Mouse (Mus musculus) 3T3-L1 (cell line): ENCODE measurements around the gene Olfr585.

Experiments
- DNase-seq: peaks from one replicate; pipeline ENCODE4 v3.0.0-alpha.2; 2015; ENCODE audit warnings: low read depth, low spot score

The Olfr585 gene

GRCm38 (mm10) chr7:103097420-103097819 is at the start of gene Olfr585:
Gene Olfr585, plus strand, starts transcription at chr7:103097720.
- DNase-seq = no peak

DNA sequence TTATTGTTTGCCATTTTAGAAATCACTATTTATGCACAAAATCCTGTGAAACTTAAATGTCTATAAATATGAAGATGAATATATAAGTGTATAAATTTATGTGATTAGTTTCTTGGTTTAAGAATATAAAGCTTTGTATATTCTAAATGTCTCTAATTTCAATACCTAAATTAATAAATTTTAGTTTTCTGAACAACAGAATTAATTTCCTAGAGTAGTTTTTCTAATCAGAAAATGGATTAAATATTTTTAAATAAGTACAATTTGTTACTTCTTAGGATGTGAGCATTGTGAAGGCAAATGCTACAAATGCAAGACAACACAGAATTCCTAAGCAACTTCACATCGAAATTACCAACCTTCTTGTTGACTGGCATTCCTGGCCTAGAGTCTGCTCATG is 46.5 kb upstream of the Olfr585 start, which contains the start of gene Olfr583:
Gene Olfr583 (plus strand): TSS at position 301 of the 400 bp plus-strand sequence.
- DNase-seq = no peak

GRCm38 (mm10) chr7:103081585-103081984 is 15.9 kb upstream of the Olfr585 start, which contains the start of gene Olfr584:
Gene Olfr584, plus strand, starts transcription at chr7:103081885.
- DNase-seq = no peak

DNA sequence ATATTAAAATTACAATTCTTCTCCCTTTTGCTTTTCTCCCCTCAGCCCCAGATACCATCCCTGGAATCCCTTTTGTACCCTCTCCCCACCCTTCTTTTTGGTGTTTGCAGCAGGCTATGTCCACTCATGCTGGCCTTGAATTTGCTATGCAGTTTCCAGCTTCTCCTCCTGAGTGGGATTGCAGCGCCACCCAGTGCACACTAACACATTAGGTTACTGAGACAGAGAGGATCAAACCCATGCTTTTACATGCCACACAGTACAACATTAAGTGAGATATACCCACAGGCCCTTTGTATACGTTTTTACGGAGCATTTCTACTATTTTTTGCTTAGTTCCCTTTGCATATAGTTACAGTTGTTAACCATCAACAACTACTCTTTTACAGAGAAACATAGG is 21.9 kb downstream of the Olfr585 start:
- no peak for DNase-seq

GRCm38 (mm10) chr7:103125538-103125937 is 28.0 kb downstream of the Olfr585 start, which contains the start of gene Olfr586:
Gene Olfr586, minus strand, starts transcription at chr7:103125638.
- no peak for DNase-seq

- DNase-seq = no peak
These were observed 43.1 kb downstream of the Olfr585 start, which contains the start of gene Olfr588-ps1 for GRCm38 (mm10) chr7:103140579-103140978. Gene Olfr588-ps1, plus strand, starts transcription at chr7:103140879.
